Mouse (Mus musculus) spleen, adult 18-20 months (tissue): Measurements from ENCODE around the gene Pou3f1.
A peak's percentile ranks its signal among the peaks of the same experiment; 100 is the strongest.

Source experiments
- DNase-seq, 2 experiments: peaks; one replicate each; pipeline ENCODE4 v3.0.0; 2022; ENCODE audit warnings: mixed read lengths in 2 of 2

The Pou3f1 gene

DNA sequence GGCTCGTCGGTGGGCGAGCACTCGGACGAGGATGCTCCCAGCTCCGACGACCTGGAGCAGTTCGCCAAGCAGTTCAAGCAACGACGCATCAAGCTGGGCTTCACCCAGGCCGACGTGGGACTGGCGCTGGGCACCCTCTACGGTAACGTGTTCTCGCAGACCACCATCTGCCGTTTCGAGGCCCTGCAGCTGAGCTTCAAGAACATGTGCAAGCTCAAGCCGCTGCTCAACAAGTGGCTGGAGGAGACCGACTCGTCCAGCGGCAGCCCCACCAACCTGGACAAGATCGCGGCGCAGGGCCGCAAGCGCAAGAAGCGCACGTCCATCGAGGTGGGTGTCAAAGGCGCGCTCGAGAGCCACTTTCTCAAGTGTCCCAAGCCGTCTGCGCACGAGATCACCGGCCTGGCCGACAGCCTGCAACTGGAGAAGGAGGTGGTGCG is 1.8 kb downstream of the Pou3f1 start:
- DNase-seq: no peak

DNA sequence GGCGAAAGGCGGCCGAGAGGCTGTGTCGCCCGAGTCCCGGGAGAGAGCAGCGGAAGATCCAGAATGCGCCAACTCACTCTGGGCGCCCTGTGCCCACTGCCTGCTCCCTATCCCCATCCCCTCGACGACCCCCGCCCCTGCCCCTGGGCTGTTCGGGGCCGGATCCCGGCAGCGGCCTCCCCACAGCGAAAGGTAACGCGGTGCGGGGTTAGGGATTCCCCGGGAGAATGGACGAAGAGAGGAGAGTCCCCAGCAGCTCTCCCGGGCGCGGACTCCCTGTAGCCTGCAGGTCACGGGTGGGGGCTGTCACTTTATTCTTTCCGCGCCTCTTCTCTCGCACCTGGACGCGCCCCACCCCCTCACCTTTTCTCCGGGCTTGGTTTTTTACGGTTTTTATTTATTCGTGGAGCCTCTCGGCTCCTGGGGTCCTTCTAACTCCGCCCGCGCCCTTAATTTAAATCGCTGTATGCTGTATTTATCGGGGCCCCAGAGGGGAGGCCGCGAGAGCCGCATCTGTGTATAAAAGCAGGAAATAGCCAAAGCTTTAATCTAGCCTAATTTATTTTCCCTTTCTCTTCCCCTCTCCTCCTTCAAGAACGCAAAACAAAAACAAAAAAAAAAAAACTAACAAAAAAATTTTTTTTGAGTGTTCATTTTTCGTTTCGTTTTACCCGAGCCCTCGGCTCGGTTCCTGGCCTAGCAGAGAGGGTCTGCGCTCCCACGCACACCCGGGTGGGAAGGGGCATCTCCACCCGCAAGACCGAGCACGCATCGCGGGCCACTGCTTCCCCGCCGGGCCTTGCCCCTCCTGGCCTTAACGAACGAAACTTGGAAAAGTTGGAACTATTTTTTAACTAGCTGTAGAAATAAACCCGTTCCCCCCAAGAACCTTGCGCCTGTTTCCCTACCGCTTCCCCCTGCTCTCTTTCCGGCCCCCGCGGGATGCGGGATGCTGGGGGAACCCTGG is 2.9 kb downstream of the Pou3f1 start:
- DNase-seq: no peak

DNA sequence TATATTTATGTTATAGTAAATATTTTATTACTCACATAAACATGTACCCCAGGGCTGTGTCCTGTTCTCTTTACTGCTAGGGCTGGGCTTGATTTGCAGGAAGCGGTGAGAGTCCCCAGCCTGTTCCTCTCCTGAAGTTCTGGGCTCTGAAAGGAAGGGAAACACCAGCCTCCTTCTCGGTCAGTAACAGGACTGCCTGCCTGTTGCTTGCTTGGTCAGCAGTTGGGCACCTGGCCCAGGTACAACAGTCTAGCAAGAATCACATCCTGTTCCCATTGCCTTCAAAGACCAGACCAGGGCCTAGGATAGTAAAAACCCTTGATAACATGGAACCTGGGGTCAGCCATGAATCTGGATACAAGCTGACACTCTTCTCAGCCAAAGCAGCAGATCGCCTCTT is 4.0 kb downstream of the Pou3f1 start:
- no peak for DNase-seq

DNA sequence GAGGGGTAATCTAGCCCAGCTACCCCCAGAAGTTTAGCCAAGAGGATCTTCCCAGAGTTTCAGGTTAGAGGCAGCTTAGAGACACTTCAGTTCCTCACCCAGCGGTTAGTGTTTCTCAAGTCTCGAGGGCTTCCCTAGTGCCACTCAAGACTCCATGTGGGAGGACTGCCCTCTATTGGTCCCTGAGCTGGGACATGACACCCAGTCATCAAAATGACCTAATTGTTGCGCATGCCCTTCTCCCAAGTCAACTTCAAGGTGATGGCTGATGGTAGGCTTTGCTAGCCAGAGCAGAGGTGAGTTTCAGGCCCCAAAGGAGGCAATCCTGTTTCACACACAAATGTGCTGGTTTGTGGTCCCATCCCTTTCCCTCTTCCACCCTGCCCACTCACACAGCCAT is 6.4 kb downstream of the Pou3f1 start:
- DNase-seq: no peak

DNA sequence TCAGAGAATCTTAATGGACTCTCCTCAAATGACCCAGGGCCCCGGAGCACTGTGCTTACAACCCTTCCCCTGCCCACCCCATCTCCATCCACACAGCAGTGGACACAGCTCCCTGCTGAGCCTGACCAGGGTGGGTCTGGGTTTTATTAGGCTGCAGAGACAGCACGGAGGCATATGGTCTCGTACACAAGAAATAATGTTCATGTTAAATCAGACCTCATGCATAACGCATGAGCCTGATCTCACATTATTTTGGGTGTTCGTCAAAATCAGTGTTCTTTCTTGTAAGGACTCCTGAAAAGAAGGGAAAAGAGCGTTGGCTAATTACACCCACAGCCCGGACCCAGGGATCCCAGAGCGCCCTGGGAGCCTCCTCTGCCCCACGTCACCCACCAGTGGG is 7.6 kb downstream of the Pou3f1 start:
- no peak for DNase-seq

DNA sequence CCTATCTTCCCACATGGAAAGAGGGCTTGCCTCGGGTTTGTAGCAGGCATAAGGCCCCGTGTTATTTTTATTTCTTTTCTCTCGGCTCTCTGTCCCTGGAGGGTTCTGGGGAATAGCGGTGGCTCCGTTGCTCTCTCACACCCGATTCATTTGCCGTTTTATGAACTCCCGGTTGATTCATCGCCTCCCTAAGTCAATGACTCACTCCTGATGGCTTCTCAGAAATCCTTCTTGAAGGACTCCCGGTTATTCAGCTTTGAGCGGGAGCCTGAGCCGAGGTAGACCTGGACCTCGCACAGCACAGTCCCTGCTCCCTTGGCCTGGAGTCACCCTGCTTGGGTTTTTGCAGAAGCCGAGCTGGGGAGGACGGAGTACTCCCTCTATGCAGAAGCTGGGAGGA is 8.0 kb downstream of the Pou3f1 start:
- DNase-seq: no peak

DNA sequence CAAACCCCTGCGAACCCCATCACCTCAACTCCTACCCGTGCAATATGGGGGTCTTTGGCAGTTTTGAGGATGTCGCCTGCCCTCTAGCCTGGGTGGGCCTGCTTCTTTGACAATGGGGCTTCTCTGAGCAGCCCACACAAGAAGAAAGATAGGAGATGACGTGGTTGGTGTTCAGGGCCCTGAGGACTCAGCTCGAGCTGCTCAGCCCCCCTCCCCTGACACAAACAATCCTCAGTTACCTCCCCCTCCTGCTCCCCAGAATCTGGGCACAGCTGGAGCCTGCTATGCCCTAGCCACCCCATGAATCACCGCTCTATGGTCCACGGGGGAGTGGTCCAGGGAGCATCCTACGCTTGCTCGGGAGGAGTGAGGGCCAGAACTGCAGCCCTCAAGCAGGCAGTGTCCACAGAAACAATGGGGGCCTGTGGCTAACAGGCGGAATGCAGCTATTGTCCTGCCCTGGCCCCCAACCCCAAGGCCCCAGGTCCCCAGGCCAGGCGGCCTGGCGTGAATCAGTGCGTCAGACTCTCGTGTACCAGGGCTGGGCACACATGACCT is 10.9 kb downstream of the Pou3f1 start:
- DNase-seq: no peak

DNA sequence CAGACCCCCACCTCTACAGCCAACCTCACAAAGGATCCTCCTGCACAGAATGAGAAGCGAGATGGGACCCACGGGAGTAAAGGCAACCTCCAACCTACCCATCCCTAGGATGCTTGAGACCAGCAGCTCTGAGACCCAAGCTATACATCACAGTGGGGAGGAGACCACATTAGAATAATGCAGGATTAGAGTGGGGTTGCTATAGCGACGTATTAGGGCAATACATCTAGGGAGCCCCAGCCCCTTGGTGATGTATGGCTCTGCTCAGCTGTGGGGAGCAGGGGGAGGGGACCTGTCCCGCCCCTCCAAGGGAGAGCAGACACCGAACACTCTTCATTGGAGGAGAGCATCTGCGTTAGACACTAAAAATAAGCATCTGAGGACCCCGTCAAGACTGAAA is 11.5 kb downstream of the Pou3f1 start:
- no peak for DNase-seq

DNA sequence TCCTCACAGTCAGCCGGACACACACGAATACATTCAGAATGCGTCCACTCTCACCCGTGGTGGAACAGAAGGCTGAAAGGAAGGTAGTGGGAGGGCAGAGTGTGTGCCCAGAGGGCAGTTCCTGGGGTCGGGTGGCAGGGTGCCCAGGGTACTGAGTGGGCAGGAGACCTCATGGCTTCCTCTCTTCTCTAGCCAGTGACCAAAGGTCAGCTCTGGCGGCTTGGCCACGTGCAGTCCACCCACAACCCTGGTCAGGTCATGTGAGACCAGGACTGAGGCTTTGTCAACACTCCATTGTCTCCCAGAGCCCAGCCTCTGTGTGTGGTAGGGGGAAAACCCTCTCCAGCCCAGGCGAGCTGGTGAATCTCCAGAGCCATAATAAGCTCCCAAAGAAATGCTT is 13.6 kb downstream of the Pou3f1 start:
- no peak for DNase-seq

DNA sequence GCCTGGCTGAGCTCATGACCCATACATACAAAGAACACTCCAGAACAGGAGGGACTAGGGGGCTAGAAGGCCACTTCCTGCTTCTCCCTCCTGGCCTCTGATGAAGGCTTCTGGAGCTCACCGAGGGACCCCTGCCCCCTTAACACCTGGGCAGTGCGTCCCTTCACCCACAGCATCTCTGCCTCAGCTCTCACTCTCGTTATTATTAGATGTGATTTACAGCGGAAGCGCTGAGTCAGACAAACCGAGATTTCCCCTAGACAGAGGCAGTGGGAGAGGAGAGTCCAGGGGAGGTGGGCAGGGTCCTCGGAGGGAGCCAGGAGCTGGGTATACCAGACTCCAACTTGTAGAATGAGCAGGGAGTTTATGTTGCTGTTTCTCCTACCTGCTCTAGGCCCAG is 15.0 kb downstream of the Pou3f1 start:
- no peak for DNase-seq

DNA sequence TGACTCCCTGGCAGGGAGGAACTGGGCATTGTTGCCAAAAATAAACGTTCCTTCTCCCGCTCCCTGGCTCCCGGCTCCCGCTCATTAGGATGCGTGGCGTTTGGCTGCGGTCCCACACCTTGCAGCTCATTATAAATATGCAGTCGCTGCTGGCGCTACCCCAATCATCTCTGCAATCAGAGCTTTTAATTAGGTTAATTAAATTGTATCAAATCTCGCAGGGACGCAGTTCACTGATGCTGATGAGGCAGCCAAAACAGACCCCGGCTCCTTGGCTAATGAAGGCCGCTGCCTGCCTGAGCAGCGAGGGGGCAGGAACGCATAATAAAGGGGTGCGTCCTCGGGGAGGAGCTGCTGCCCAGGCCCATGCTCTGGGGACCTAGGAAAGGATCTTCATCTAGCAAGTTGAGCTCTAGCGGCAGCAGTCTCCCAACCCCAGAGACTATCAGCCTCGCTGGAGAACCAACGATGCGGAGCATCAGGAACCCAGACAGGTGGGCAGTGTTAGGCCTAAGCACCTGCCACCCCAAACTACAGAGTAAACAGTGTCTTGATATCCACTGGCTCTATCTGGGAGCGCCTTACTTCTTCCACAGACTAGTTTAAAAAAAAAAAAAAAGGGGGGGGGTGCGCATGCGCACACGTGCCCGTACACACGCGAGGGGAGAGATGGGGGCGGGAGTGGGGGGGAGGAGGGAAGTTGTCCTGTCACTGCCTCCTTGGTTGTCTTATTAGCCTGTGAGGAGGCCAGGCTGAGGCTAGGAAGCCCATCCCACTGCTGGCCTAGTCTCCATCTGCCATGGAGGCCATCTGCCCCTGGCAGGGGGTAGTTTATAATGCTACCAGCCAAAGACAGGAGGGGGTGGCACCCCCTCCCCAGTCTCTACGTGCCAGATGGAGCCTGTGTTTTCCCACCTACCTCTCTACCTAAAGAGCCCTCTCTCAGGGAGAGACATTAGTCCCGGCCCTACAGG is 16.0 kb downstream of the Pou3f1 start:
- DNase-seq: no peak

DNA sequence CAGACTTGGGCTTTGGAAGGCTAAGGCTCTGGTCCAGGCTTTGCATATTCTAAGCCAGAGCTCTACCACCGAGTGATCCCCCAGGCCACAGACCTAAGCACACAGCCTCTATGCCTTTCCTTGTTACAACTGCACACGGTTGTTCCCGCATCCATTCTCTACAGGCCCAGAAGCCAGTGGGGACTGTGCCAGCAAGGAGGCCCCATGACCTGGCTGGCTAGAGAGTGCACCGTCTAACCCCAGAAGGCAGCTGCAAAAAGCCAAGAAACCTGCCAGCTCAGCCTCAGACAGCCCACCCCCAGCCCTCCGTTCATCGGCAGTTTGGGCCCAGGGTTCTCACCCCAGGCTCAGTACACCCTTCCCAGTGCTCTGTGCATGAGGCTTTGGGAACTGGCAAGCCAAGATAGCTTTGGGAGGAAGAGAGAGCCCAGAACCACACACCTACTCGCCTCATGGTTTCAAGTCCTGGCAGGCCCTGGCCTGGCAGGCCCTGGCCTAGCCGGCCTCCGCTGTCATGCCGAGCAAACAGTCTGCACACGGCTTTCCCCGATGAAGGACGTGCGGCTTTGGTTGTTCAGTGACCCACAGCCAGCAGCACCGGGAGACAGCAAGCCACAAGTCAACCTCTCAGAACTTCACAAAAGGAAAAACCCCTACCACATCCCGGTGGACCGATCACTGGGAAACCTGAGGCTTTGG is 17.9 kb downstream of the Pou3f1 start:
- DNase-seq: no peak

DNA sequence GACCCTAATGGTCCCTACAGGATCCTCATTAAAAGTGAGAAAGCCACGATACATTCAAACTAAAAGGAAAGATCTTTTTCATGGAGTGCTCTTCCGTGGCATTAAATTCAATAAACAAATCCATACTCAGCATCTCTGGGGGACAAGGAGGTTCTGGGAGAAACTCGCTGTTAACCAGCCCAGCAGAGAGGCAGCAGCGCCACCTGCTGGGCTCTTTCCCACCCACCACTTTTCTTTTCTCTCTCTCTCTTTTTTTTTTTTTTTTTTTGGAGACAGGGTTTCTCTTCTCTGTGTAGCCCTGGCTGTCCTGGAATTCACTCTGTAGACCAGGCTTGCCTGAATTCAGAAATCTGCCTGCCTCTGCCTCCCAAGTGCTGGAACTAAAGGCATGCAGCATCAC is 18.4 kb downstream of the Pou3f1 start:
- peak in 1 of 2 experiments; percentile 46 for DNase-seq

DNA sequence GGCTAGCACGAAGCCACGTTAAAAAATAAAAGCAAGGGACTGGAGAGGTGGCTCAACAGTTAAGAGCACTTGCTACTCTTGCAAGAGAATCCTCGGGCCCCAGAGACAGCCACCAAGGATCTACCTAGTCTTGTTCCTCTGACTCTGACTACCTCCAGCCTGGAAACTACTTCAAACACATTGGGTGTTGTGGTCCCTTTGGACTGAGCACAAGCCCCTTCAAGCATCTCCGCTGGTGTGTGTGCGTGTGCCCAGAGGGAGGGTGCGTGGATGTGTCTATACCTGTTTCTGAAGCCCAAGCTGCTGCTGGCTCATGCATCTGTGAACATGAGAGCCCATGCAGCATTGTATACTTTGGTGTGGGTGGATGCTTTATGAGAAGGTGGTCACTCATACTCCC is 19.4 kb downstream of the Pou3f1 start:
- no peak for DNase-seq

DNA sequence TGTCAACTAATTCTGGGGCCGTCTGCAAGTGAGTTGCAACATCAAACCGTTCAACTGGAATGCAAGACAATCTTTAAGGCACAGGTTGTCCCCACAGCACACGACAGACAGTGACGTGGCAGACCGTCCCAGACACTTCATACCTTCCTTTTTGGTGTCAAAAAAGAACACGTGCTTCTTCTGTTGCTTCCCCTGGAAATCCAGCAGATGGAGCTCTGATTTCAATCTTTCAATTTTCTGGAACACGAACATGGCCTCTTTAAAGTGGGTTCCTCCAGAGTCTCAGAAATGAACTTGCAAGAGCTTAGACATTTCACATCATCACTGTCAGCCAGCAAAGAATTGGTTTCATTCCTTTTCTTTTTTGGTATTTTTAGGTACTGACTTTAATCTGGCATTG is 25.7 kb downstream of the Pou3f1 start:
- DNase-seq: no peak

DNA sequence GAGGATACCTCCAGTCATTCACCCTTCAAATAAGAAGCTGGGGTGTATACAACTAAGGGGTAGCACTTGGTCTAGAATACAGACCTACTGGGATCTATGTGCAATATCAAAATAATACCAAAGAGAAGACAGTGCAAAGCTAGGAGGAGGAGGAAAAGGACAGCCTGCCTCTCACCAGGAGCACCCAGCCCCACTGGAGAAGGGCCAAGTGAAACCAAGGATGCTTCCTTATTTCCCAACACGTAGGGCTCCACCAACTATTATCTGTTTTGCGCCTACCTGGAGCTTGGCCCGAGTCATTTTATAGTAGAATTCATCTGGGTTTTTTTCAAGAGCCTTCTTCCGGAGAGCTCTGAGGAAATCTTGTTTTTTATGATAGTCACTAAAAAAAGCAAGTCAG is 26.9 kb downstream of the Pou3f1 start:
- no peak for DNase-seq

DNA sequence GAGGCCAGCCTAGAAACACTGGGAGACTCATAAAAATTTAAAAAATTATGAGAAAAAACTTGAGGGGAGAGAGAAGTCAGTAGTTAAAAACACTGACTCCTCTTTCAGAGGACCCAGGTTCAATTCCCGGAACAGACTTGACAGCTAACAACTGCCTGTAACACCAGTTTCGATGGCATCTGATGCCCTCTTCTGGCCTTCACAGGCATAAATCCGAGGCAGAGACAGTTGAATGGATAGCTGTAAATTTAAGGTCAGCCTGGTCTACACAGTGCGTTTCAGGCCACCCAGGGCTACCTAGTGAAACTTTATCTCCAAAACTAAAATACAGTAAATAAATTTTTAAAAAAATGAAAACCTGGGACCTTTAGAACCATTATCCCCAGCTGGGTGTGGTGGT is 28.4 kb downstream of the Pou3f1 start:
- DNase-seq: no peak

DNA sequence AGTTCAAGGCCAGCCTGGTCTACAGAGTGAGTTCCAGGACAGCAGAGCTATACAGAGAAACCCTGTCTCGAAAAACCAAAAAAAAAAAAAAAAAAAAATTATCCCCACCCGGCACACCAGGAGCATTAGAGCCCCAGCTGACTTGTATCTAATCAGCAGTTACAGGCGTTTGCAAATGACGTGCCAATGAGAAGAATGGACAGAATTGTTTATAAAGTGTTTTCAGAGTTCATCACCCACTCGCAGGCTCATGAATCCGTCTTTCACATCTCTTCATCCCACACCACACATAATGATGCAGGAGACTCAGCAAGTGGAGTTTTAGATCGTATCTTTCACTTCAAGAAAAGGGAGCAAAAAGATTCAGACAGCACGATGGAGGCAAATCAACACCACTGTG is 28.8 kb downstream of the Pou3f1 start:
- DNase-seq: no peak

DNA sequence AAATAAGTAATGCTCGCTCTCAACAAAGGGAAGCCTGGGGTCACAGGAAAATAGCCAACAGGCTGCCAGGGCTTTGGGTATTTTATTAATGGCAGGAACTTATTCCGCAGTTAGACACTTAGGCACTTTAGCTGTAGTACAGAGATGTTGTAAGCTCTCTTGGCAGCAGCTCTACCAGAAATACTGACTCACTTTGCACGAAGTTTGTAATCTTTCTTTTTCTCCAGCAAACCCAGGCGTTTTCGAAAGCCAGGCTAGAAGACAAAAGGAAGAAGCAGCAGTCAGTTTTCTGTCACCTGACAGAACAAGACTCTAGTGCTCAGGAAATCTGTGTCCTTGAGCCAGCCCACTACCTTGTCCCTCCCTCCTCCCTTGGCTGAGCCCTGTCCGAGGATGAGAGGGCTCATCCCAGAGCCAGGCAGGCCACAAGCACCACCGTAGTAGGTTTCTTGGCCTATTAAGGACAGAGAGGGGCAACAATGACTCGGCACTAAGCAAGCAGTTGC is 29.3 kb downstream of the Pou3f1 start:
- DNase-seq: no peak

DNA sequence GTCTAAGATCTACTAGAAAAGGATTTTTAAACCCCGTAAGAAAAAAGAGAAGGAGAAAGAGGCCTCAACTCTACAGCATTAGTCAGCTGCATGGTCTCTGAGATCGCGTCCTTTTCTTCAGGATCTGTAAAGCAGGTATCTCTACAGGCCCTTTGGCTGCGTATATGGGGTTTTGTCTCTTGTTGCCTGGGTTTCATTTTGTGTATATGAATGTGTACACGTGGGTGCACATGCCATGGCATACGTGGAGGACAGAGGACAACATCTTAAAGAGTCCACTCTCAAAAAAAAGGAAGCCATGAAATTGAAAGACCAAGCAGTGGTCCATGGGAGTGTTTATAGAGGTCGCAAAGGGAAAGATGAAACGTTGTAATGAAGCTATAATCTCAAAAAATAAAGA is 34.8 kb downstream of the Pou3f1 start:
- DNase-seq: no peak

DNA sequence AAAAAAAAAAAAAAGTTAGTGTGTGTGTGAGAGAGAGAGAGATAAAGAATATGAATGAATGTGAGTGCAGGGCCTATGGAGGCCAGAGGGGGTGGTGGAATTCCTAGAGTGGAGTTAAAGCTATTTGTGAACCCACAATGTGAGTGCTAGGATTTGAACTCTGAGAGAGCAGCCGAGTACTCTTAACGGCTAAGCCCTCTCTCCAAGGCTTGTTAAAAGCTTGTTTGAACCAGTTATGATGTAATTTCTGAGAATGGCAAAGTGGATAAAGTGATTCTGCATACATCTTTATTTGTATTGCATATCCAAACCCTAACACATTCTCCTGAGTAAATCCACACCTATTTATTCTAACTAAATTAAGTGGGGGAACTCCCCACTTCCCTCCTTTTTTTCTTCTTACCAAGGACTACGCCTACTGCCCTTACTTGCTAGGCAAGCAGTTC is 35.8 kb downstream of the Pou3f1 start:
- DNase-seq: no peak

DNA sequence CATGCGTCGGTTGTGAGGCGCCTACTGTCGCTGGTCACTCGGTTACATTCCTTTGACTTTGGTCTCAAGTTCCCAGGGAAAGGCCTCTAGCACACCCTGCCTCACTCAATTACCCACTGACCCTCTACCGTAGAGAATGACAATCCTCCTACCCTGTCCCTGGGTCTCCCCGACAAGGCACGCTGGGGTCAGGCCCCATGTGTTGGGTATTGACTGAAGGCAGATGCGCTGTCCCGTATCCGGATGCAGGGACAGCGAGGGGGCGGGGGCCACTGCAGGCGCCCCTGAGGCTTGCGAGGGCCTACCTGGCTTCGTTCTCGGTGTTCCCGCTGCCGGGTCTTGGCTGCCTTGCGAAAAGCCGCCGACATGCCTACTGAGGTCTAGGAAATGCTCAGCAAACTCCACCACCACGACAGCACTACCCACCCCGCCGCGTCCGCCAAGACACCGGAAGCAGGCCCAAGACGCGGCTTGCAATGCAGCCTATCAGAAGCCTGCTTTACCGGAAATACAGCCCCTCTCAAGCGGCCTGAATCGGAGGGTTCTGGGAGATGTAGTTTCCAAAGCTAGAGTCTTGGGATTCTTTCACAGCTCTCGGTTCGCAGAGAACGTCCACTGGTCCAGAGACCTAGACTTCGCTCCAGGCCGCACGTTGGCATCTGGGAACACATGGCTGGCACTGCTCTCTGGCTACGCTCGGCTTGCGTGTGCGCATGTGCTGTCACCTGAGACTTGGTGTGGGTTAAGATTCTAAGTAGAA is 36.7 kb downstream of the Pou3f1 start, which contains the start of gene Utp11:
Gene Utp11, minus strand, starts transcription at position 466 of the 760 bp plus-strand sequence.
- peak; percentile 71 to 76 for DNase-seq
